Mouse (Mus musculus) forebrain, embryonic 16.5 days (tissue): Measurements from ENCODE around the gene Olfr374. TPM values are rescaled to one million over a fixed set of nuclear protein-coding genes. Genes with fewer than 3 reads are reported as not detected.

ENCODE experiments used
- ATAC-seq: fragments of 200-750 bp; cut with Nextera tagmentation; 2 replicates; pipeline ENCODE4 v1.8.0; 2017; ENCODE audit warnings: mild to moderate bottlenecking, moderate library complexity
- H3K27ac ChIP-seq: fragments of 300-500 bp; sonication (generic); 2 replicates; pipeline ENCODE4 v1.5.1; 2014; ENCODE audit warnings: low read length, control low read depth
- H3K27me3 ChIP-seq: fragments of 300-500 bp; sonication (generic); replicated peaks from 2 replicates; pipeline ENCODE4 v1.6.1; 2014; ENCODE audit warnings: low read length; ENCODE audit not compliant: control insufficient read depth, insufficient read depth
- H3K36me3 ChIP-seq: fragments of 300-500 bp; sonication (generic); 2 replicates; pipeline ENCODE4 v1.6.1; 2014; ENCODE audit not compliant: control insufficient read depth, insufficient read depth
- H3K4me1 ChIP-seq: fragments of 300-500 bp; sonication (generic); replicated peaks from 2 replicates; pipeline ENCODE4 v1.6.1; 2014; ENCODE audit warnings: low read length; ENCODE audit not compliant: control insufficient read depth, insufficient read depth
- H3K4me2 ChIP-seq: fragments of 300-500 bp; sonication (generic); 2 replicates; pipeline ENCODE4 v1.6.1; 2014; ENCODE audit warnings: mild to moderate bottlenecking, low read length, control low read depth
- H3K4me3 ChIP-seq: fragments of 300-500 bp; sonication (generic); replicated peaks from 2 replicates; pipeline ENCODE4 v1.5.1; 2014; ENCODE audit warnings: mild to moderate bottlenecking, low read length, control low read depth
- H3K9ac ChIP-seq: fragments of 300-500 bp; sonication (generic); replicated peaks from 2 replicates; pipeline ENCODE4 v1.6.1; 2014; ENCODE audit warnings: low read depth, low read length, control low read depth
- H3K9me3 ChIP-seq: fragments of 300-500 bp; sonication (generic); 2 replicates; pipeline ENCODE4 v1.6.1; 2016; ENCODE audit warnings: low read length; ENCODE audit not compliant: control insufficient read depth
- WGBS: fragments of 180-500 bp; shearing (Covaris S2); extraction: QIAGEN DNeasy Blood & Tissue Kit; methylation state at CpG from one replicate; pipeline ENCODE4 v1.1.7; 2014; 5-methylcytosine and 5-hydroxymethylcytosine counted together
- polyA plus RNA-seq: library from polyadenylated mRNA; unstranded; fragments of >200 nt; fragmentation: Nextera tagmentation; extraction: Ambion mirVana; gene quantifications from 2 replicates; pipeline ENCODE4 v1.2.1, GENCODE M21; 2015

The Olfr374 gene
- polyA plus RNA-seq, 1 experiment from 2014 or later, result not detected

- H3K27me3 ChIP-seq, result no peaks in the 10 kb centered on the region
- no peaks in the 10 kb centered on the region for H3K36me3 ChIP-seq
- H3K27ac ChIP-seq, result no peak overlapping the region
- 78% methylated on average over 1 of the region's 1 CpGs for WGBS
- no peak for ATAC-seq
- H3K9me3 ChIP-seq, result no peaks in the 10 kb centered on the region
- H3K4me3 ChIP-seq, result no peak overlapping the region
- no peak overlapping the region for H3K4me2 ChIP-seq
- H3K4me1 ChIP-seq, result peaks cover 15% of the 10 kb centered on the region
- no peak overlapping the region for H3K9ac ChIP-seq
These were observed 26.1 kb downstream of the Olfr374 start for GRCm38 (mm10) chr8:72132891-72133290.

- Histone ChIP-seq H3K9ac (no peak overlapping the region), H3K4me1 (peaks cover 15% of the 10 kb centered on the region), H3K36me3 (0 out of 2 replicates have a peak, but pooled peaks cover under 1% of the 10 kb centered on the region), H3K9me3 (no peaks in the 10 kb centered on the region), H3K4me3 (no peak overlapping the region), H3K4me2 (no peak overlapping the region), H3K27me3 (no peaks in the 10 kb centered on the region), H3K27ac (no peak overlapping the region)
- ATAC-seq, result no peak
- WGBS, result 81% methylated on average over 1 of the region's 1 CpGs
These were observed 26.7 kb downstream of the Olfr374 start for GRCm38 (mm10) chr8:72133507-72133906.

- Histone ChIP-seq H3K9me3 (no peaks in the 10 kb centered on the region), H3K4me1 (peaks cover 15% of the 10 kb centered on the region), H3K27ac (peak within 1 kb of the TSS; percentile 86), H3K4me3 (peak within 1 kb of the TSS; percentile 89), H3K4me2 (peak within 1 kb of the TSS; percentile 88), H3K36me3 (peaks cover 12% of the 10 kb centered on the region), H3K9ac (peak within 1 kb of the TSS; percentile 85), H3K27me3 (no peaks in the 10 kb centered on the region)
- ATAC-seq, result peak; percentile 72
- WGBS, result 1% methylated on average over 41 of the region's 49 CpGs
These were observed 28.1 kb downstream of the Olfr374 start, which contains the start of gene Tpm4 for GRCm38 (mm10) chr8:72134756-72135445. TSS of gene Tpm4 (plus strand) at chr8:72134975.

GRCm38 (mm10) chr8:72135446-72136301 is 28.8 kb downstream of the Olfr374 start:
- WGBS, result under 1% methylated on average over 61 of the region's 62 CpGs
- Histone ChIP-seq H3K9ac (peak overlapping the region; percentile 85), H3K9me3 (no peaks in the 10 kb centered on the region), H3K4me1 (peaks cover 15% of the 10 kb centered on the region), H3K4me2 (peak overlapping the region; percentile 88), H3K27me3 (no peaks in the 10 kb centered on the region), H3K36me3 (peaks cover 12% of the 10 kb centered on the region), H3K27ac (peak overlapping the region; percentile 86), H3K4me3 (peak overlapping the region; percentile 89)
- peak; percentile 69 for ATAC-seq

GRCm38 (mm10) chr8:72136302-72136978 is 29.6 kb downstream of the Olfr374 start:
- under 1% methylated on average over 18 of the region's 18 CpGs for WGBS

GRCm38 (mm10) chr8:72137431-72137830 is 30.6 kb downstream of the Olfr374 start:
- H3K4me2 ChIP-seq, result no peak overlapping the region
- H3K4me1 ChIP-seq, result peaks cover 15% of the 10 kb centered on the region
- H3K36me3 ChIP-seq, result peaks cover 12% of the 10 kb centered on the region
- WGBS, result 96% methylated on average over 2 of the region's 2 CpGs
- no peaks in the 10 kb centered on the region for H3K9me3 ChIP-seq
- H3K27ac ChIP-seq, result no peak overlapping the region
- no peak overlapping the region for H3K9ac ChIP-seq
- ATAC-seq, result no peak
- H3K4me3 ChIP-seq, result no peak overlapping the region
- H3K27me3 ChIP-seq, result no peaks in the 10 kb centered on the region

More at GRCm38 (mm10) chr8:72136302-72136978, 29.6 kb downstream of the Olfr374 start:
- ATAC-seq, result peak; percentile 47
- Histone ChIP-seq H3K4me2 (peak overlapping the region; percentile 88), H3K27ac (peak overlapping the region; percentile 86), H3K9ac (peak overlapping the region; percentile 85), H3K9me3 (no peaks in the 10 kb centered on the region), H3K4me3 (peak overlapping the region; percentile 89), H3K36me3 (peaks cover 12% of the 10 kb centered on the region), H3K4me1 (peaks cover 15% of the 10 kb centered on the region), H3K27me3 (no peaks in the 10 kb centered on the region)

- no peak overlapping the region for H3K4me2 ChIP-seq
- peaks cover 12% of the 10 kb centered on the region for H3K36me3 ChIP-seq
- H3K4me1 ChIP-seq, result peaks cover 15% of the 10 kb centered on the region
- no peak overlapping the region for H3K4me3 ChIP-seq
- 99% methylated on average over 5 of the region's 5 CpGs for WGBS
- no peaks in the 10 kb centered on the region for H3K27me3 ChIP-seq
- no peak overlapping the region for H3K9ac ChIP-seq
- H3K9me3 ChIP-seq, result no peaks in the 10 kb centered on the region
- H3K27ac ChIP-seq, result no peak overlapping the region
- no peak for ATAC-seq
These were observed 31.6 kb downstream of the Olfr374 start for GRCm38 (mm10) chr8:72138456-72138855.

- Histone ChIP-seq H3K4me2 (no peak overlapping the region), H3K27me3 (no peaks in the 10 kb centered on the region), H3K4me1 (no peaks in the 10 kb centered on the region), H3K9ac (no peak overlapping the region), H3K27ac (no peak overlapping the region), H3K9me3 (no peaks in the 10 kb centered on the region), H3K4me3 (no peak overlapping the region), H3K36me3 (peaks cover 30% of the 10 kb centered on the region)
- no peak for ATAC-seq
- WGBS, result 94% methylated on average over 13 of the region's 13 CpGs
These were observed 36.5 kb downstream of the Olfr374 start for GRCm38 (mm10) chr8:72143256-72143824.
